Mouse (Mus musculus) ES-E14 (cell line): ENCODE measurements around the gene Gm4756.

ENCODE experiments used
- HCFC1 ChIP-seq: IDR thresholded peaks from 2 replicates; pipeline ENCODE4 v1.6.1; 2012; ENCODE audit warnings: low read length, inconsistent platforms, borderline replicate concordance; ENCODE audit not compliant: insufficient read depth
- MAFK ChIP-seq: IDR thresholded peaks from 2 replicates; pipeline ENCODE4 v1.6.1; 2014; ENCODE audit warnings: mild to moderate bottlenecking, low read depth, low read length, inconsistent platforms; ENCODE audit not compliant: insufficient read depth
- ZC3H11A ChIP-seq: IDR thresholded peaks from 2 replicates; pipeline ENCODE4 v1.6.1; 2012; ENCODE audit warnings: low read depth, mild to moderate bottlenecking, inconsistent platforms, low read length, borderline replicate concordance

DNA sequence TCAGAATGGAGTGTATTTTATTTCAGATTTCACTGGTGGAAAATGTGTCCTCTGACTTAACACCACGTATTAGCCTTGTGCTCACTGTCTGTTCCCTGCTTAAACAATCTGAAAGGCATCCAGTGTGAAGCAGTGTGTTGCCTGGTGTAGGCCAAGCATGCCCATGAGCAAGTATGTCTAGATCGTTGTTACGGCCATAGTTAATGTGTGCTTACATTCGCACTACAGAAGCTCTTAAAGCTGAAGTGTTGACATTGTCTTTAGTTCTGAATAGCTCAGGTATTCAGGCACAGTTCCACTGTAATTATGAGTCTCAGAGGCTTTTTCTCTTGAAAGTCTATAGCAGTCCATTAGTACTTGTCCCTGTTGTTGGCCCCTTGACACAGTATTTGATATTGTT lies 95.1 kb downstream of the Gm4756 start:
- TF ChIP-seq ZC3H11A (no peak), MAFK (no peak), HCFC1 (no peak)
